In genomic region chr1:184024631-184025030, GRCm38 (mm10) we compare ENCODE assay signal across 20 mouse cellular contexts. TPM values are rescaled to one million over a fixed set of nuclear protein-coding genes. Genes with fewer than 3 reads are reported as not detected.
DNase-seq lines count a peak whose midpoint lies in the region; ATAC-seq and TF ChIP-seq lines count a peak whose summit lies in the region.
"Had no signal": no experiment of that assay in that cellular context is flagged by ENCODE, and none has a peak within 500 bp of the region (broad histone marks: within the 10 kb centered on the region; RNA-seq: fewer than 3 reads in every experiment).

No protein-coding gene starts in this region.

- H3K36me3 ChIP-seq in lung, postnatal 0 days (ENCODE audit: insufficient read depth, low read length), result no peaks in the 10 kb centered on the region
- H3K36me3 ChIP-seq in midbrain, embryonic 11.5 days (ENCODE audit: control insufficient read depth, insufficient read depth, low read length), result no peaks in the 10 kb centered on the region
- H3K36me3 ChIP-seq: embryonic facial prominence, embryonic 12.5 days; forebrain, embryonic 12.5 days; G1E; heart, embryonic 12.5 days; hindbrain, embryonic 10.5 days had no signal

- H3K4me2 ChIP-seq in lung, postnatal 0 days (replicated peaks; ENCODE audit: low read depth, low read length), result no peak overlapping the region
- no peak overlapping the region for H3K4me2 ChIP-seq in midbrain, embryonic 11.5 days
- H3K4me2 ChIP-seq: embryonic facial prominence, embryonic 12.5 days; forebrain, embryonic 12.5 days; heart, embryonic 12.5 days; hindbrain, embryonic 14.5 days had no signal

- no peak overlapping the region for H3K27ac ChIP-seq in lung, postnatal 0 days (ENCODE audit: low read length)
- H3K27ac ChIP-seq in midbrain, embryonic 11.5 days (ENCODE audit: low read depth, low read length), result no peak overlapping the region
- H3K27ac ChIP-seq: embryonic facial prominence, embryonic 12.5 days; forebrain, embryonic 12.5 days; hindbrain, embryonic 10.5 days; hindbrain, embryonic 14.5 days had no signal

- no peak overlapping the region for H3K4me3 ChIP-seq in lung, postnatal 0 days (ENCODE audit: low read depth, low read length)
- no peak overlapping the region for H3K4me3 ChIP-seq in midbrain, embryonic 11.5 days (ENCODE audit: low read depth, low read length)
- H3K4me3 ChIP-seq: embryonic facial prominence, embryonic 12.5 days; forebrain, embryonic 12.5 days; heart, embryonic 12.5 days; hindbrain, embryonic 10.5 days had no signal

- no peaks in the 10 kb centered on the region for H3K27me3 ChIP-seq in lung, postnatal 0 days (replicated peaks; ENCODE audit: insufficient read depth, low read length)
- H3K27me3 ChIP-seq in midbrain, embryonic 11.5 days (ENCODE audit: control insufficient read depth, insufficient read depth, low read length), result no peaks in the 10 kb centered on the region
- H3K27me3 ChIP-seq: embryonic facial prominence, embryonic 12.5 days; forebrain, embryonic 12.5 days; heart, embryonic 12.5 days had no signal

- TF ChIP-seq CTCF in lung, postnatal 0 days (IDR thresholded peaks at IDR 0.05), result no peak

- no peak overlapping the region for H3K9ac ChIP-seq in lung, postnatal 0 days (replicated peaks; ENCODE audit: low read depth)
- H3K9ac ChIP-seq in midbrain, embryonic 11.5 days (ENCODE audit: low read length), result no peak overlapping the region
- H3K9ac ChIP-seq: embryonic facial prominence, embryonic 12.5 days; forebrain, embryonic 12.5 days; forebrain, postnatal 0 days; heart, embryonic 12.5 days; hindbrain, embryonic 14.5 days had no signal

- H3K4me1 ChIP-seq in lung, postnatal 0 days (ENCODE audit: insufficient read depth, low read depth, low read length), result no peaks in the 10 kb centered on the region
- no peaks in the 10 kb centered on the region for H3K4me1 ChIP-seq in midbrain, embryonic 11.5 days (ENCODE audit: control insufficient read depth, insufficient read depth, low read length)
- H3K4me1 ChIP-seq: embryonic facial prominence, embryonic 12.5 days; forebrain, embryonic 12.5 days had no signal

- DNase-seq in lung, postnatal 25 days (ENCODE audit: low spot score), result peak; percentile 4
- DNase-seq in lung, postnatal 0 days (ENCODE audit: low spot score), result no peak
- peak; percentile 52 for DNase-seq in thymus, postnatal 25 days
- no peak for DNase-seq in thymus, postnatal 4 days
- peak; percentile 51 for DNase-seq in induced T-regulatory cell, adult 2 months (ENCODE audit: low read depth)
- DNase-seq in natural killer cell, adult 2 months (ENCODE audit: low spot score in 2 of 2), result no peak
- no peak for DNase-seq in midbrain, embryonic 11.5 days (ENCODE audit: low spot score, missing footprints)
- DNase-seq: adrenal gland, postnatal 14 days; B cell, adult 2 months; cerebellum, adult 11-12 months; cerebellum, adult 9-10 months; cerebellum, postnatal 25 days; forebrain, postnatal 0 days; gastrocnemius, postnatal 25 days had no signal

- WGBS in lung, postnatal 0 days, result 94% methylated on average over 2 of the region's 2 CpGs
- 97% methylated on average over 2 of the region's 2 CpGs for WGBS in midbrain, embryonic 11.5 days

- TF ChIP-seq EP300 in lung, postnatal 0 days (IDR thresholded peaks at IDR 0.05), result no peak

- no peaks in the 10 kb centered on the region for H3K9me3 ChIP-seq in lung, postnatal 0 days (ENCODE audit: low read length)
- H3K9me3 ChIP-seq in midbrain, embryonic 11.5 days (ENCODE audit: control insufficient read depth, low read length), result no peaks in the 10 kb centered on the region
- H3K9me3 ChIP-seq: embryonic facial prominence, embryonic 12.5 days; forebrain, embryonic 12.5 days; heart, embryonic 12.5 days; hindbrain, embryonic 10.5 days had no signal

- no peak for ATAC-seq in lung, postnatal 0 days
- no peak for ATAC-seq in midbrain, embryonic 11.5 days (ENCODE audit: low FRiP score)
- ATAC-seq: forebrain, postnatal 0 days had no signal

RNA-seq across cellular contexts. Expression of gene 1700056E22Rik, which starts 9.5 kb away (rescaled TPM):
- polyA plus RNA-seq in lung, postnatal 0 days (2015; fragmentation: Nextera tagmentation; extraction: Ambion mirVana), result 2.2 and 2.3 TPM in 2 replicates
- 1.4 and 2.0 TPM in 2 replicates for polyA plus RNA-seq in midbrain, embryonic 11.5 days (2014; fragmentation: Nextera tagmentation; extraction: Ambion mirVana)
- polyA plus RNA-seq: G1E had no signal

RNA-seq across cellular contexts. Expression of gene Dusp10, which starts 11.5 kb away (rescaled TPM):
- 6.7 and 6.8 TPM in 2 replicates for polyA plus RNA-seq in lung, postnatal 0 days (2015; fragmentation: Nextera tagmentation; extraction: Ambion mirVana)
- 9.0 and 10.4 TPM in 2 replicates for polyA plus RNA-seq in midbrain, embryonic 11.5 days (2014; fragmentation: Nextera tagmentation; extraction: Ambion mirVana)
- polyA plus RNA-seq: G1E had no signal

Comparison
In these comparisons a context has a peak if more than half of its experiments do, and no peak if none do; other contexts are left out.
1. DNase-seq: peak in lung, postnatal 25 days (single experiment), thymus, postnatal 25 days (single experiment) and induced T-regulatory cell, adult 2 months (single experiment); none in lung, postnatal 0 days (single experiment), thymus, postnatal 4 days (single experiment), natural killer cell, adult 2 months (0 of 2) and midbrain, embryonic 11.5 days (single experiment).